Mouse (Mus musculus): ENCODE measurements around the gene Pgam1. TPM values are rescaled to one million over a fixed set of nuclear protein-coding genes. Genes with fewer than 3 reads are reported as not detected.

The Pgam1 gene
- polyA plus RNA-seq, 1 experiment from 2014 or later, result 906 TPM

DNA sequence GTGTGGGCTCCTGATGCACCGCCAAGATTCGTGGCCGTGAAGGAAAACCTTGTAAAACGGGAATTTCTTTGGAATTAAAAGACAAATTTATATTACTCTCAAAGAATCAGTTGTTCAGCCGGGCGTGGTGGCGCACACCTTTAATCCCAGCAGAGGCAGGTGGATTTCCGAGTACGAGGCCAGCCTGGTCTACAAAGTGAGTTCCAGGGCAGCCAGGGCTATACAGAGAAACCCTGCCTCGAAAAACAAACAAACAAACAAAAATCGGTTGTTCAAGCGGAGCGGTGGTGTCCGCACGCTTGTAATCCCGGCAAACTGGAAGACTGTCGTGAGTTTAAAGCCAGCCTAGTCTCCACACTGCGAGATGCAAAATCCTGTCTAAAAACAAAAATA lies 15.4 kb upstream of the Pgam1 start:
- H3K4me3 ChIP-seq, result peak overlapping the region; percentile 83
- peak overlapping the region; percentile 89 for H3K4me2 ChIP-seq
- H3K9ac ChIP-seq, result peak overlapping the region; percentile 57
- 19% methylated on average over 18 of the region's 18 CpGs for WGBS
- H3K36me3 ChIP-seq, result peaks cover 8% of the 10 kb centered on the region; the same call in 1 of the 2 replicates
- no peak for ATAC-seq (ENCODE audit: insufficient number of reproducible peaks, low FRiP score)
- H3K9me3 ChIP-seq (replicated peaks), result no peaks in the 10 kb centered on the region
- H3K4me1 ChIP-seq (replicated peaks), result peaks cover 12% of the 10 kb centered on the region
- no peak overlapping the region for H3K27ac ChIP-seq (ENCODE audit: poor library complexity, severe bottlenecking)
- no peaks in the 10 kb centered on the region for H3K27me3 ChIP-seq (replicated peaks)

DNA sequence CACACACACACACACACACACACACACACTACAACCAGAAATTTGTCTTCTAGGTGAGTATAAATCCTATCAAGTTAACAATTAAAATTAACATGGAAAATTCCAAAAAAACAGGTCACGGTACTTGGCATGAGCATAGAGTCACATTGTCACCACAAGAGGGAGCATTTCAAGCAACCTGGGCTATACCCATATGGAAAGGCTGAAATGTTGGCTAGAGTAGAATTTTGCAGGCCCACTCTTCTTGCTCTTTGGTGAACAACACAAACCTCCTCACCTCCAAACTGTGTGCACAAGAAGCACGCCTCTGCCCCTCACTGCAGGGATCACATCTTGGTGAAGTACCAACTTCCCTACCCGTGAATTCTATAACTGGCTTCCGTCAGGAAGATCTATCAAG lies 12.9 kb upstream of the Pgam1 start:
- Histone ChIP-seq H3K27me3 (replicated peaks) (no peaks in the 10 kb centered on the region), H3K9me3 (replicated peaks) (no peaks in the 10 kb centered on the region), H3K4me2 (no peak overlapping the region), H3K27ac (ENCODE audit: poor library complexity, severe bottlenecking) (no peak overlapping the region), H3K4me3 (no peak overlapping the region), H3K36me3 (no peaks in the 10 kb centered on the region), H3K9ac (no peak overlapping the region), H3K4me1 (replicated peaks) (peaks cover 19% of the 10 kb centered on the region)
- WGBS, result 46% methylated on average over 4 of the region's 4 CpGs
- no peak for ATAC-seq (ENCODE audit: insufficient number of reproducible peaks, low FRiP score)

DNA sequence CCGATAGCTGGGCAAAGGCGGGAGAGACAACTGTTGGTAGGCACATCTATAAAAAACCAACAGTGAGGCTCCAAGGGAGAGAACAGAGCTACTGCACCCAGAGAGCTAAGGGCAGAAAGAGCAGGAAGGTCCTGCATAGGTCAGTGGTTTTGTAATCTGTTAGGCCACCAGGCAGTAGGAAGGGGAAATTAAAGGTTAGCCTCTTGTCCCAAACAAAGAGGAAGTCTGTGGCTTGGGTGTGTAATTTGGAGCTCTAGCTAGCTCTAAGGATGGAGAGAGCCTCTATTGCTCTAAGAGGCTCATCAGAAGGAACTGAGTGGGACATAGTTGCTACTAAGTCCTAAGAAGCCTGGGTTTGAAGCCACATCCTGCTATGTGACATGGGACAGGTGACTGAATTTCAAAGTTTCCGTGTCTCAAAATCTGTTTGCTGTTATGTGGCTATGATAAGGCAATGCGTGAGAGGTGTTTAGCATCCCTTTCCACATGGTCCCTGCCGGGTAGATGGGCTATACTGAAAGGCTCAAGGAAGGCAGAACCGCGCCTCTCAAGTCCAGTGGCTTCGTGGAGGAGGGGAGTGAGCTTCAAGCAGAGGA lies 11.1 kb upstream of the Pgam1 start:
- no peak overlapping the region for H3K4me3 ChIP-seq
- peaks cover 7% of the 10 kb centered on the region for H3K4me1 ChIP-seq (replicated peaks)
- no peak overlapping the region for H3K9ac ChIP-seq
- H3K4me2 ChIP-seq, result no peak overlapping the region
- H3K36me3 ChIP-seq, result no peaks in the 10 kb centered on the region
- H3K27ac ChIP-seq (ENCODE audit: poor library complexity, severe bottlenecking), result no peak overlapping the region
- WGBS, result 76% methylated on average over 8 of the region's 8 CpGs
- no peaks in the 10 kb centered on the region for H3K27me3 ChIP-seq (replicated peaks)
- H3K9me3 ChIP-seq (replicated peaks), result no peaks in the 10 kb centered on the region
- ATAC-seq (ENCODE audit: insufficient number of reproducible peaks, low FRiP score), result no peak

DNA sequence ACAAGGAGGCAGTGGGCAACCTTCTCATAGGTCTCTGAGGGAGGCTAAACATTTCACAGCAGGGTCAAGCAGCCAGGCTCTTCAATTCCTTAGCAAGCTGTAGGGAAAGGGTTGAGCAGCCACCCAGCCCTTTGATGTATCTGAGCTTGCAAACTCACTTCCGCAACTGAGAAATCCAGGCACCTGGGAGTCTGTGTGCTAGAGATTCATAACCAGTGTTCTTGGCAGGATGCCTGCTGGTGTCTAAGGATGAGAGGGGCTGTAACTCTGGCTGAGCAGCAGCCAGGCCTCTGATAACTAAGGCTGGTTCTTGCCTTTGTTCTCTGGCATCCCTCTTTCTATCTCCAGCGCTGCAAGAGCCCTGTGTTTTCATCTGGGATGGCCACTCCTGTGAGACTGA lies 10.0 kb upstream of the Pgam1 start:
- Histone ChIP-seq H3K36me3 (no peaks in the 10 kb centered on the region), H3K27me3 (replicated peaks) (no peaks in the 10 kb centered on the region), H3K9me3 (replicated peaks) (no peaks in the 10 kb centered on the region), H3K9ac (no peak overlapping the region; the same call in 1 of the 2 replicates), H3K4me3 (no peak overlapping the region), H3K27ac (ENCODE audit: poor library complexity, severe bottlenecking) (peak overlapping the region; percentile 71), H3K4me1 (replicated peaks) (peaks cover 14% of the 10 kb centered on the region), H3K4me2 (no peak overlapping the region)
- 17% methylated on average over 2 of the region's 2 CpGs for WGBS
- no peak for ATAC-seq (ENCODE audit: insufficient number of reproducible peaks, low FRiP score)

DNA sequence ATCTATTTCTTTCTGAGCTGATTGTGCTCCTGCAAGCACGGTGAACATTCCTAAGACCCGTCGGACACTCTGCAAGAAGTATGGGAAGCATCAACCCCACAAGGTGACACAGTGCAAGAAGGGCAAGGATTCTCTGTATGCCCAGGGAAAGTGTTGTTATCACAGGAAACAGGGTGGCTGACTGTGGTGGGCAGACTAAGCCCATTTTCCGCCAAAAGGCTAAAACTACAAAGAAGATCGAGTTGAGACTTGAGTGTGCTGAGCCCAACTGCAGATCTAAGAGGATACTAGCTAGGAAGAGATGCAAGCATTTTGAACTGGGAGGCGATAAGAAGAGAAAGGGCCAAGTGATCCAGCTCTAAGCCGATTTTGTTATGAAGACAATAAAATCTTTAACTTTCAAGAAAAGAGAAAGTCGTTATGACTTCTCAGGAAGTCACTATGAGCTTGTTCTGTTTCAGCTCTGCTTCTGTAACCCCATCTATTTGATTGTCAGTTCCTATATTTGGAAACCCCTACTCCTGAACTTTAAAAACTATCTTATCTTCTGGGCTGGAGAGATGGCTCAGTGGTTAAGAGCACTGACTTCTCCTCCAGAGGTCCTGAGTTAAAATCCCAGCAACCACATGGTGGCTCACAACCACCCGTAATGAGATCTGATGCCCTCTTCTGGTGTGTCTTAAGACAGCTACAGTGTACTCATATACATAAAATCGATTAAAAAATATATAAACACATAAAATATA lies 8.7 kb upstream of the Pgam1 start:
- 57% methylated on average over 10 of the region's 10 CpGs for WGBS
- ATAC-seq (ENCODE audit: insufficient number of reproducible peaks, low FRiP score), result no peak

DNA sequence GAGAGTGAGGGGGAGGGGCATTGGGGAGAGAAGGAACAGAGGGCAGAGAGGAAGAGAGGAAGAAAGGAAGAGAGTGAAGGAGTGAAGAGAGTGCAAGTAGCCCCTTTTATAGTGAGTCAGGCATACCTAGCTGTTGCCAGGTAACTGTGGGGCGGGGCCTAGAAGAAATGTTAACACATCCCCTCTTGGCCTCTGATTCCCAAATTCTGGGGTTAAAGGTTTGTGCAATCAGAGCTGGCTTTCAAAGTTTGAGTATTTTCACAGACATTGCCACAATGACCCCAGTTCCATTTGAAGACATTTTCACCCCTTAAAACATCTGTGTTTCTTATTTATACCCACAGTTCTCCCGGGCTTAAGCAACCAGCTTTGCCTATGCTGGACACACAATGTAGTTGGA lies 6.5 kb upstream of the Pgam1 start:
- H3K27me3 ChIP-seq (replicated peaks), result no peaks in the 10 kb centered on the region
- no peaks in the 10 kb centered on the region for H3K36me3 ChIP-seq
- H3K9ac ChIP-seq, result no peak overlapping the region
- no peak overlapping the region for H3K27ac ChIP-seq (ENCODE audit: poor library complexity, severe bottlenecking)
- H3K4me3 ChIP-seq, result no peak overlapping the region
- 90% methylated on average over 2 of the region's 2 CpGs for WGBS
- H3K4me2 ChIP-seq, result no peak overlapping the region
- no peaks in the 10 kb centered on the region for H3K9me3 ChIP-seq (replicated peaks)
- ATAC-seq (ENCODE audit: insufficient number of reproducible peaks, low FRiP score), result no peak
- peaks cover 23% of the 10 kb centered on the region for H3K4me1 ChIP-seq (replicated peaks)

More for the DNA sequence above, 8.7 kb upstream of the Pgam1 start:
- Histone ChIP-seq H3K36me3 (no peaks in the 10 kb centered on the region), H3K4me1 (replicated peaks) (peaks cover 23% of the 10 kb centered on the region), H3K4me2 (no peak overlapping the region), H3K9me3 (replicated peaks) (no peaks in the 10 kb centered on the region), H3K27me3 (replicated peaks) (no peaks in the 10 kb centered on the region), H3K27ac (ENCODE audit: poor library complexity, severe bottlenecking) (no peak overlapping the region), H3K4me3 (no peak overlapping the region), H3K9ac (no peak overlapping the region)

DNA sequence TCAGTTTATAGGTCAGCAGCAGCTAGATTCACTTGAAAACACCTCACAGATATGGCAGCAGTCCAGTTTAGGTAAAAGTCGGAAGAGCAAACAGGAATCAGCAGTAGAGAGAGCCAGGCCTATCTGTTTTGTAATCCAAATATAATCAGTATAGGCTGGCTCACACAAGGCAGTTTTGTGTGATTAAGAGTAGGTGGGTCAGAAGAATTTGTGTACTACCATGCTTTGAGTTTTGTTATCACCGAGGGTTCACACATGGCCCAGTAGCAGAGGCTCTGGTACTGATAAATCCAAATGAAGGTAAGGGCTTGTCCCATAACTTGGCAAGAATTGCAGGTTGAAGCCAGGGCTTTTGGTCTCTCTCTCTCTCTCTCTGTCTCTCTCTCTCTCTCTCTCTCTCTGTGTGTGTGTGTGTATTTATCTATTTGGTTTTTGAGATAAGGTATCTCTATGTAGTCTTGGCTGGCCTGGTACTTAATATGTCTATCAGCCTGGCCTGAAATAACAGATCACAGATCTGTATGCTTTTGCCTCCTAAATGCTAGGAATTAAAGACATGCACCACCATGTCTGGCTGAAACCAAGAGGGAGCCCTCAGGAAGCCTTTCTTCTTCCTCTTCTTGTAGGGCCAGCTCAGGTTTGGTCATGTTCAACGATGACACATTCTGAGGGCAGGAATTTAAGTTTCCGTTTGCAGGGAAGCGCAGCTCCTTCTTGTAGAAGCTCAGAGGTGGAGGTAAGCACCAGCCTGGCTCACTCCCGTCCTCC lies 5.2 kb upstream of the Pgam1 start:
- H3K4me1 ChIP-seq (replicated peaks), result peaks cover 22% of the 10 kb centered on the region
- WGBS, result 34% methylated on average over 6 of the region's 6 CpGs
- H3K27me3 ChIP-seq (replicated peaks), result no peaks in the 10 kb centered on the region
- H3K9me3 ChIP-seq (replicated peaks), result no peaks in the 10 kb centered on the region
- no peak overlapping the region for H3K9ac ChIP-seq
- H3K4me3 ChIP-seq, result no peak overlapping the region
- H3K27ac ChIP-seq (ENCODE audit: poor library complexity, severe bottlenecking), result no peak overlapping the region
- H3K4me2 ChIP-seq, result no peak overlapping the region
- no peak for ATAC-seq (ENCODE audit: insufficient number of reproducible peaks, low FRiP score)
- H3K36me3 ChIP-seq, result no peaks in the 10 kb centered on the region

DNA sequence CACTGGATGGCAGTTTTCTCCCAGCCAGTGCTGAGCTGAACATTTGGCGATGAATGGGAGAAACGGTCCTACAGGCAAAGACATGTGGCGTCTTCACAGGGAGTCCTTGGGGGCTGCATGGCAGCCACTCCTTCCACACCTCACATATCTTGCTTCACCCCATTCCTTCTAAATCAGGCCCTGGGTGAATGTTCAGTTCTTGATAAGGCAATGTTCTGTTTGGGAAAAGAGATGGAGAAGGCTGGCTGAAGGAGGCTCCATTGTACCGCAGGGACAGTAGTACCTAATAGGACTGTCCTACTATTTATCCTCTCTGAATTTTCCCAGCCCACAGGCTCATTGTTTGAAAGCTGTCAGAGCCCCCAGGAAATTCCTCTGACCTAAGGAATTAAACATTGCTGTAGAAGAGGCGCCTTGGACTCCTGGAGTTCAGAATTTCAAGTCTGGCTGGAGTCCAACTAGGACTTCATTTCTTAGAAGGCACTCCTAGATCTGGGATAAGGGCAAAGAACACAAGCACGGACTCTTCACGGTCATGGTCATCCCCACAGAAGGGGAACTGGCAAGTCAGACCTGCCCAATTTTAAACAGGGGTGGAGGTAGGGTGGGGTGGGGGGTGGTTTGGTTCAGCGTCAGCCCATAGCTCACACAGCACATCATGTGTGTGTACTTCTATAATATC lies 4.5 kb upstream of the Pgam1 start:
- H3K4me1 ChIP-seq (replicated peaks), result peaks cover 16% of the 10 kb centered on the region
- no peak overlapping the region for H3K9ac ChIP-seq
- H3K27me3 ChIP-seq (replicated peaks), result no peaks in the 10 kb centered on the region
- no peak overlapping the region for H3K4me3 ChIP-seq
- H3K36me3 ChIP-seq, result no peaks in the 10 kb centered on the region
- H3K27ac ChIP-seq (ENCODE audit: poor library complexity, severe bottlenecking), result no peak overlapping the region
- ATAC-seq (ENCODE audit: insufficient number of reproducible peaks, low FRiP score), result no peak
- no peaks in the 10 kb centered on the region for H3K9me3 ChIP-seq (replicated peaks)
- 36% methylated on average over 8 of the region's 8 CpGs for WGBS
- H3K4me2 ChIP-seq, result 0 out of 2 replicates have a peak overlapping the region, but pooled peaks have one; percentile 24

DNA sequence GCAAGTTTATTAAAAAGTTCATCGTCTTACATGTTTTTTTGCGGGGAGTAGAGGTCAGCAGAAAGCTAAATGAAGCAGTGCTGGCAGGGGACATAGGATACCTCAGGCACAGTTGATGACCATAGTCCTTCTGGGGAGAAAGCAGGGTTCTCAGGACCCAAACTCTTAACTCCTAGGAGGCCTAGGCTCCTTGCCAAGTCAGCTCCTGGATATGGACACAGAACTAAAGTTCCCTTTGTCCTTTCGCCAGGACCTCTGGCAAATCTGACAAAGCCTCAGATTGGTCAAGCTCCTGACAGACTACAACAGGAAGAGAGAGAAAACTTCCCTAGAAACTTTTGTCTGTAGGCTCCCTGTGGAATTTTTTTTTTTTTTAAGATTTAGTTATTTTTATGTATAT lies 3.0 kb upstream of the Pgam1 start:
- Histone ChIP-seq H3K4me2 (no peak overlapping the region), H3K4me3 (no peak overlapping the region), H3K27ac (ENCODE audit: poor library complexity, severe bottlenecking) (no peak overlapping the region), H3K36me3 (0 out of 2 replicates have a peak, but pooled peaks cover 5% of the 10 kb centered on the region), H3K9me3 (replicated peaks) (no peaks in the 10 kb centered on the region), H3K27me3 (replicated peaks) (no peaks in the 10 kb centered on the region), H3K9ac (no peak overlapping the region), H3K4me1 (replicated peaks) (peaks cover 26% of the 10 kb centered on the region)
- WGBS, result 83% methylated on average over 3 of the region's 3 CpGs
- no peak for ATAC-seq (ENCODE audit: insufficient number of reproducible peaks, low FRiP score)

DNA sequence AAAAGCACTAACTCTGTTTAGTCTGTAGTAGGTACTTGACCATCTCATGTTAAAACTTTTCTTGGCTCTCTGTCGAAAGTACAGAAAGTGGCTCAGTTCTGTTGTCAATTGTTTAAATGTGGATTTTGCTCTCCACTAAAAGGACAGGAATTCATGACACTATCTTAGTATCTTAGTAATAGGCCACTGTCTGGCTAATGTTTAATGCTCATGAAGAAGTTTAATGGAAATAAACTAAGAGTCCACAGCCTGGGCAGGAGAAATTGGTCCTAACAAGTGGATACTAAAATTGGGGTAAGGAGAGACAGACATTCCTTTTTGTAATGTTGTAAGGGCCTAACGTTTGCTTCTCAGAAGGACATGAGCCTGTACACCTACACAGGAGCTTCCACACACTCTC lies 1.3 kb upstream of the Pgam1 start:
- 83% methylated on average over 2 of the region's 2 CpGs for WGBS
- ATAC-seq (ENCODE audit: insufficient number of reproducible peaks, low FRiP score), result no peak
- Histone ChIP-seq H3K36me3 (peaks cover 13% of the 10 kb centered on the region), H3K4me2 (no peak overlapping the region), H3K4me3 (no peak overlapping the region), H3K9me3 (replicated peaks) (no peaks in the 10 kb centered on the region), H3K9ac (no peak overlapping the region), H3K27ac (ENCODE audit: poor library complexity, severe bottlenecking) (no peak overlapping the region), H3K27me3 (replicated peaks) (no peaks in the 10 kb centered on the region), H3K4me1 (replicated peaks) (peaks cover 42% of the 10 kb centered on the region)
